Mouse (Mus musculus) limb, embryonic 14.5 days (tissue): ENCODE data around the gene Wasf1. TPM values are rescaled to one million over a fixed set of nuclear protein-coding genes. Genes with fewer than 3 reads are reported as not detected.

ENCODE experiments used
- ATAC-seq: fragments of 200-750 bp; cut with Nextera tagmentation; 2 replicates; pipeline ENCODE4 v1.8.0; 2017; ENCODE audit warnings: low read depth, moderate number of reproducible peaks, moderate TSS enrichment; ENCODE audit not compliant: low FRiP score
- DNase-seq: peaks from one replicate; pipeline ENCODE4 v3.0.0-alpha.2; 2015; ENCODE audit warnings: low spot score
- H3K27ac ChIP-seq: fragments of 300-500 bp; sonication (generic); replicated peaks from 2 replicates; pipeline ENCODE4 v1.5.1; 2014; ENCODE audit warnings: low read depth, mild to moderate bottlenecking, low read length, moderate library complexity, mixed read lengths
- H3K27me3 ChIP-seq: fragments of 300-500 bp; sonication (generic); 2 replicates; pipeline ENCODE4 v1.6.1; 2014; ENCODE audit warnings: low read length, mixed read lengths; ENCODE audit not compliant: control insufficient read depth, insufficient read depth
- H3K36me3 ChIP-seq: fragments of 300-500 bp; sonication (generic); 2 replicates; pipeline ENCODE4 v1.6.1; 2014; ENCODE audit warnings: mild to moderate bottlenecking, low read length, moderate library complexity, mixed read lengths; ENCODE audit not compliant: control insufficient read depth, insufficient read depth
- H3K4me1 ChIP-seq: fragments of 300-500 bp; sonication (generic); 2 replicates; pipeline ENCODE4 v1.6.1; 2014; ENCODE audit warnings: antibody characterized with exemption, low read length, mixed read lengths; ENCODE audit not compliant: control insufficient read depth, insufficient read depth
- H3K4me2 ChIP-seq: fragments of 300-500 bp; sonication (generic); replicated peaks from 2 replicates; pipeline ENCODE4 v1.6.1; 2014; ENCODE audit warnings: low read depth, mild to moderate bottlenecking, low read length, moderate library complexity; ENCODE audit not compliant: severe bottlenecking
- H3K4me3 ChIP-seq: fragments of 300-500 bp; sonication (generic); replicated peaks from 2 replicates; pipeline ENCODE4 v1.5.1; 2014; ENCODE audit warnings: low read length
- H3K9ac ChIP-seq: fragments of 300-500 bp; sonication (generic); 2 replicates; pipeline ENCODE4 v1.6.1; 2014; ENCODE audit warnings: mild to moderate bottlenecking, low read depth, low read length, moderate library complexity; ENCODE audit not compliant: severe bottlenecking
- H3K9me3 ChIP-seq: fragments of 300-500 bp; sonication (generic); 2 replicates; pipeline ENCODE4 v1.6.1; 2016; ENCODE audit warnings: low read length; ENCODE audit not compliant: control insufficient read depth
- POLR2A ChIP-seq: fragments of 200-500 bp; IDR thresholded peaks from 2 replicates; pipeline ENCODE4 v1.8.0; 2012; ENCODE audit warnings: inconsistent platforms, mild to moderate bottlenecking, moderate library complexity, borderline replicate concordance; ENCODE audit not compliant: insufficient read depth, insufficient read length; ENCODE audit errors: extremely low read depth
- WGBS: fragments of 180-500 bp; shearing (Covaris S2); extraction: QIAGEN DNeasy Blood & Tissue Kit; methylation state at CpG from one replicate; pipeline ENCODE4 v1.1.7; 2014; 5-methylcytosine and 5-hydroxymethylcytosine counted together
- polyA plus RNA-seq, 2 experiments: library from polyadenylated mRNA; depleted of rRNA in 1 of 2; stranded (reverse) in 1 of 2; unstranded in 1 of 2; fragments of >200 nt; fragmentation: Nextera tagmentation in 1 of 2; extraction: Ambion mirVana in 1 of 2; gene quantifications; 2 replicates each; pipeline versions ENCODE4 v1.2.1 to v1.2.3; 2012 to 2014

Gene Wasf1
- polyA plus RNA-seq, 2 experiments, result 16.8 to 17.1 TPM

DNA sequence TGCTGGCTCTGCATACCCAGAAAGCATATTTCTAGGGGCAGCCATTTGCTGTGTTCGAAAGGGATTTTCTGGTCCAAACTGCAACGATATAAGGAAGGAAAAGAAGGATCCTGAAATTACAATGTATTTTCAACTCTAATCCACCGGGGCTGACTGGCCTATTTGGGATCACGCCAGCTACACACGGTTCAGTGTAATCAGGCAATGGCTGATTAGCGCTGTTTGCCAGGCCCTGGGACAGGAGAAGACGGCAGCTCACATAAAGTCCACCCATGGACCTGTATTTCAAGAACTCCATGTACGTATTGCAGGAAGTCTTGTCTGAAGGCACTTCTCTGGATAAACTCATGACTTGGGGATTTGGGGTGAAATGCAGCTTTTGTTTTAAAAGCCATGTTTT lies 25.7 kb upstream of the Wasf1 start:
- Histone ChIP-seq H3K4me3 (no peak overlapping the region), H3K4me1 (no peaks in the 10 kb centered on the region), H3K27ac (no peak overlapping the region), H3K9ac (no peak overlapping the region), H3K9me3 (no peaks in the 10 kb centered on the region), H3K27me3 (no peaks in the 10 kb centered on the region), H3K4me2 (no peak overlapping the region), H3K36me3 (peaks cover 5% of the 10 kb centered on the region)
- WGBS, result 80% methylated on average over 8 of the region's 8 CpGs
- no peak for TF ChIP-seq POLR2A
- no peak for ATAC-seq
- no peak for DNase-seq

DNA sequence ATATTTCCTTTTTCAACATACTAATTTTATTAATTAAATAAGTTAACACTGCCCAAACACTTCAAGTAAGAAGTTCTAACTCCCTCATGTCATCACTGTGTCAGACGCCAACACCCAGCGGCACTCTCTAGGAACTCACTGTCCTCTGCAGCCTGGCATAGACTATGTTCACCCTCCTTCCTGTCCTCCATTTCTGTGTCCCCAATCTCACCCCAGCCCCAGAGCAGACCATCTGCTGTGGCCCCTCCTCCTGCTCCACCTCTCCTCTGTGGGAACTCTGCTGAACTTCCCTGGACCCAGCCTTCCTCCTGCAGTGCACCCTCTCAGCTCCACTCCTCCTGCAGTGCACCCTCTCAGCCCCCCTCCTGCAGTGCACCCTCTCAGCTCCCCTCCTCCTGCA lies 15.2 kb upstream of the Wasf1 start:
- H3K27ac ChIP-seq, result no peak overlapping the region
- H3K4me3 ChIP-seq, result no peak overlapping the region
- no peaks in the 10 kb centered on the region for H3K27me3 ChIP-seq
- TF ChIP-seq POLR2A, result no peak
- DNase-seq, result no peak
- no peak overlapping the region for H3K9ac ChIP-seq
- WGBS, result 93% methylated on average over 2 of the region's 2 CpGs
- H3K4me2 ChIP-seq, result no peak overlapping the region
- H3K4me1 ChIP-seq, result no peaks in the 10 kb centered on the region
- no peaks in the 10 kb centered on the region for H3K9me3 ChIP-seq
- H3K36me3 ChIP-seq, result peaks cover 11% of the 10 kb centered on the region
- no peak for ATAC-seq

GRCm38 (mm10) chr10:40871301-40871700 lies 12.0 kb upstream of the Wasf1 start:
- H3K4me1 ChIP-seq, result no peaks in the 10 kb centered on the region
- no peak for ATAC-seq
- H3K27me3 ChIP-seq, result no peaks in the 10 kb centered on the region
- no peak for TF ChIP-seq POLR2A
- peaks cover 6% of the 10 kb centered on the region; the same call in 1 of the 2 replicates for H3K36me3 ChIP-seq
- no peak overlapping the region for H3K9ac ChIP-seq
- H3K4me2 ChIP-seq, result no peak overlapping the region
- DNase-seq, result no peak
- no peak overlapping the region for H3K27ac ChIP-seq
- 86% methylated on average over 2 of the region's 2 CpGs for WGBS
- no peak overlapping the region for H3K4me3 ChIP-seq
- no peaks in the 10 kb centered on the region for H3K9me3 ChIP-seq

- DNase-seq (no peak), ATAC-seq (no peak)
- no peaks in the 10 kb centered on the region for H3K27me3 ChIP-seq
- no peak for TF ChIP-seq POLR2A
- H3K4me3 ChIP-seq, result no peak overlapping the region
- no peaks in the 10 kb centered on the region for H3K4me1 ChIP-seq
- H3K27ac ChIP-seq, result no peak overlapping the region
- no peak overlapping the region for H3K4me2 ChIP-seq
- peaks cover 3% of the 10 kb centered on the region; the same call in 1 of the 2 replicates for H3K36me3 ChIP-seq
- no peaks in the 10 kb centered on the region for H3K9me3 ChIP-seq
- no peak overlapping the region for H3K9ac ChIP-seq
- WGBS, result 100% methylated on average over 2 of the region's 2 CpGs
These were observed 11.2 kb upstream of the Wasf1 start for GRCm38 (mm10) chr10:40872052-40872451.

DNA sequence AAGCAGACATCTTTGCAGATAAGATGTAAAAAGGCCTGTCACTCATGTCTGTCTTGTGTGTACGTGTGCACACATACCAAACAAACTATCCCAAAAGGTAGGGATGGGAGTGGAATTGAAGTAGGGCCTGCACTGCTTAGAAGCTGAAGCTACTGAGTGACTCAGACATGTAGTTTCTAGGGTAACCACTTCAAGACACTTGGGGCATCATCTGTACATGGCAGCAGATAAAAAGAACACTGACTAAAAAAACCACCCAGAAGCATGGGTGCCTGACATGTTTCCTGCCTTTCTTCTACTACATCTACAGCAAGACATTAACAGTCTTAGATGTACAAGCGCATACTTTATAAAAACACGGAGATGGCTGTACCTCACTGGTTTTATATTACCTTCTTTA lies 5.0 kb upstream of the Wasf1 start:
- Histone ChIP-seq H3K36me3 (no peaks in the 10 kb centered on the region; the same call in 1 of the 2 replicates), H3K27ac (no peak overlapping the region), H3K27me3 (no peaks in the 10 kb centered on the region), H3K4me3 (no peak overlapping the region), H3K4me2 (no peak overlapping the region), H3K9ac (no peak overlapping the region), H3K4me1 (peaks cover 3% of the 10 kb centered on the region; the same call in 1 of the 2 replicates), H3K9me3 (no peaks in the 10 kb centered on the region)
- TF ChIP-seq POLR2A, result no peak
- 81% methylated on average over 3 of the region's 3 CpGs for WGBS
- ATAC-seq (no peak), DNase-seq (no peak)

- ATAC-seq, result no peak
- WGBS, result 92% methylated on average over 9 of the region's 9 CpGs
- Histone ChIP-seq H3K9me3 (no peaks in the 10 kb centered on the region), H3K27me3 (no peaks in the 10 kb centered on the region), H3K27ac (no peak overlapping the region), H3K4me2 (no peak overlapping the region), H3K36me3 (no peaks in the 10 kb centered on the region; the same call in 1 of the 2 replicates), H3K9ac (no peak overlapping the region), H3K4me1 (peaks cover 3% of the 10 kb centered on the region; the same call in 1 of the 2 replicates), H3K4me3 (no peak overlapping the region)
- no peak for TF ChIP-seq POLR2A
- no peak for DNase-seq
These were observed 3.3 kb upstream of the Wasf1 start for GRCm38 (mm10) chr10:40879969-40880368.
